Mouse (Mus musculus) kidney, embryonic 16.5 days (tissue): Measurements from ENCODE around the gene Dock10. TPM values are rescaled to one million over a fixed set of nuclear protein-coding genes. Genes with fewer than 3 reads are reported as not detected.

ENCODE experiments used
- ATAC-seq: fragments of 200-750 bp; cut with Nextera tagmentation; 2 replicates; pipeline ENCODE4 v1.8.0; 2017; ENCODE audit warnings: moderate TSS enrichment; ENCODE audit not compliant: low FRiP score, low TSS enrichment
- H3K27ac ChIP-seq: fragments of 300-500 bp; sonication (generic); 2 replicates; pipeline ENCODE4 v1.5.1; 2014; ENCODE audit warnings: low read length
- H3K27me3 ChIP-seq: fragments of 300-500 bp; sonication (generic); 2 replicates; pipeline ENCODE4 v1.6.1; 2014; ENCODE audit warnings: low read length, control low read depth, mixed read lengths; ENCODE audit not compliant: insufficient read depth
- H3K36me3 ChIP-seq: fragments of 300-500 bp; sonication (generic); 2 replicates; pipeline ENCODE4 v1.6.1; 2014; ENCODE audit warnings: low read length, control low read depth, mixed read lengths; ENCODE audit not compliant: insufficient read depth
- H3K4me1 ChIP-seq: fragments of 300-500 bp; sonication (generic); 2 replicates; pipeline ENCODE4 v1.6.1; 2014; ENCODE audit warnings: low read length, control low read depth, mixed read lengths; ENCODE audit not compliant: insufficient read depth
- H3K4me2 ChIP-seq: fragments of 300-500 bp; sonication (generic); replicated peaks from 2 replicates; pipeline ENCODE4 v1.6.1; 2014; ENCODE audit warnings: low read depth, low read length
- H3K4me3 ChIP-seq: fragments of 300-500 bp; sonication (generic); 2 replicates; pipeline ENCODE4 v1.5.1; 2014; ENCODE audit warnings: mild to moderate bottlenecking, low read length
- H3K9ac ChIP-seq: fragments of 300-500 bp; sonication (generic); replicated peaks from 2 replicates; pipeline ENCODE4 v1.6.1; 2014; ENCODE audit warnings: low read length
- H3K9me3 ChIP-seq: fragments of 300-500 bp; sonication (generic); 2 replicates; pipeline ENCODE4 v1.6.1; 2016; ENCODE audit warnings: low read length, control low read depth
- WGBS: fragments of 180-500 bp; shearing (Covaris S2); extraction: QIAGEN DNeasy Blood & Tissue Kit; methylation state at CpG from one replicate; pipeline ENCODE4 v1.1.7; 2014; 5-methylcytosine and 5-hydroxymethylcytosine counted together
- polyA plus RNA-seq: library from polyadenylated mRNA; unstranded; fragments of >200 nt; fragmentation: Nextera tagmentation; extraction: Ambion mirVana; gene quantifications from 2 replicates; pipeline ENCODE4 v1.2.1, GENCODE M21; 2015

Gene Dock10
- polyA plus RNA-seq, 1 experiment from 2014 or later: 3.7 TPM

GRCm38 (mm10) chr1:80665161-80665560 is 93.2 kb downstream of the Dock10 start:
- Histone ChIP-seq H3K27ac (no peak overlapping the region), H3K36me3 (no peaks in the 10 kb centered on the region), H3K4me3 (no peak overlapping the region), H3K9ac (no peak overlapping the region), H3K4me2 (no peak overlapping the region), H3K27me3 (no peaks in the 10 kb centered on the region), H3K9me3 (no peaks in the 10 kb centered on the region), H3K4me1 (no peaks in the 10 kb centered on the region)
- 80% methylated on average over 6 of the region's 6 CpGs for WGBS
- ATAC-seq: no peak

- Histone ChIP-seq H3K9ac (no peak overlapping the region), H3K27me3 (no peaks in the 10 kb centered on the region), H3K4me2 (no peak overlapping the region), H3K4me3 (no peak overlapping the region), H3K4me1 (no peaks in the 10 kb centered on the region), H3K36me3 (no peaks in the 10 kb centered on the region), H3K27ac (no peak overlapping the region), H3K9me3 (no peaks in the 10 kb centered on the region)
- 83% methylated on average over 11 of the region's 11 CpGs for WGBS
- ATAC-seq: no peak
These were observed 96.6 kb downstream of the Dock10 start for GRCm38 (mm10) chr1:80661506-80662402.

GRCm38 (mm10) chr1:80659465-80660245 is 98.7 kb downstream of the Dock10 start:
- no peaks in the 10 kb centered on the region for H3K9me3 ChIP-seq
- no peaks in the 10 kb centered on the region for H3K4me1 ChIP-seq
- ATAC-seq: no peak

GRCm38 (mm10) chr1:80656389-80656788 is 101.9 kb downstream of the Dock10 start:
- ATAC-seq: peak; percentile 42; the same call in 1 of the 2 replicates

More at GRCm38 (mm10) chr1:80659465-80660245, 98.7 kb downstream of the Dock10 start:
- no peaks in the 10 kb centered on the region for H3K36me3 ChIP-seq
- H3K4me2 ChIP-seq: no peak overlapping the region
- 77% methylated on average over 6 of the region's 6 CpGs for WGBS
- no peak overlapping the region for H3K4me3 ChIP-seq
- no peaks in the 10 kb centered on the region for H3K27me3 ChIP-seq
- no peak overlapping the region for H3K27ac ChIP-seq
- H3K9ac ChIP-seq: no peak overlapping the region

GRCm38 (mm10) chr1:80655854-80656253 is 102.5 kb downstream of the Dock10 start:
- 64% methylated on average over 1 of the region's 1 CpGs for WGBS
- Histone ChIP-seq H3K4me3 (no peak overlapping the region), H3K9me3 (no peaks in the 10 kb centered on the region), H3K36me3 (no peaks in the 10 kb centered on the region), H3K4me1 (0 out of 2 replicates have a peak, but pooled peaks cover 3% of the 10 kb centered on the region), H3K9ac (no peak overlapping the region), H3K27me3 (no peaks in the 10 kb centered on the region), H3K4me2 (no peak overlapping the region), H3K27ac (no peak overlapping the region)
- no peak for ATAC-seq

More at GRCm38 (mm10) chr1:80656389-80656788, 101.9 kb downstream of the Dock10 start:
- Histone ChIP-seq H3K4me1 (0 out of 2 replicates have a peak, but pooled peaks cover 3% of the 10 kb centered on the region), H3K4me3 (no peak overlapping the region), H3K36me3 (no peaks in the 10 kb centered on the region), H3K27ac (no peak overlapping the region), H3K4me2 (no peak overlapping the region), H3K27me3 (no peaks in the 10 kb centered on the region), H3K9me3 (no peaks in the 10 kb centered on the region), H3K9ac (no peak overlapping the region)
- WGBS: 50% methylated on average over 2 of the region's 2 CpGs

- 88% methylated on average over 4 of the region's 4 CpGs for WGBS
These were observed 103.1 kb downstream of the Dock10 start for GRCm38 (mm10) chr1:80655195-80655594.

GRCm38 (mm10) chr1:80654177-80654576 is 104.2 kb downstream of the Dock10 start:
- no peaks in the 10 kb centered on the region for H3K9me3 ChIP-seq
- no peak overlapping the region for H3K4me3 ChIP-seq
- WGBS: 94% methylated on average over 1 of the region's 1 CpGs
- H3K27me3 ChIP-seq: no peaks in the 10 kb centered on the region
- H3K9ac ChIP-seq: no peak overlapping the region
- no peak for ATAC-seq
- H3K4me2 ChIP-seq: no peak overlapping the region
- 0 out of 2 replicates have a peak, but pooled peaks cover 3% of the 10 kb centered on the region for H3K4me1 ChIP-seq
- no peak overlapping the region for H3K27ac ChIP-seq
- no peaks in the 10 kb centered on the region for H3K36me3 ChIP-seq

More at GRCm38 (mm10) chr1:80655195-80655594, 103.1 kb downstream of the Dock10 start:
- H3K36me3 ChIP-seq: no peaks in the 10 kb centered on the region
- no peaks in the 10 kb centered on the region for H3K27me3 ChIP-seq
- H3K4me3 ChIP-seq: no peak overlapping the region
- no peak for ATAC-seq
- H3K9me3 ChIP-seq: no peaks in the 10 kb centered on the region
- H3K4me2 ChIP-seq: no peak overlapping the region
- H3K4me1 ChIP-seq: 0 out of 2 replicates have a peak, but pooled peaks cover 3% of the 10 kb centered on the region
- H3K9ac ChIP-seq: no peak overlapping the region
- H3K27ac ChIP-seq: no peak overlapping the region

- Histone ChIP-seq H3K36me3 (no peaks in the 10 kb centered on the region), H3K9me3 (no peaks in the 10 kb centered on the region), H3K4me3 (no peak overlapping the region), H3K4me1 (0 out of 2 replicates have a peak, but pooled peaks cover 3% of the 10 kb centered on the region), H3K9ac (no peak overlapping the region), H3K4me2 (no peak overlapping the region), H3K27ac (no peak overlapping the region), H3K27me3 (no peaks in the 10 kb centered on the region)
- no peak for ATAC-seq
These were observed 105.5 kb downstream of the Dock10 start for GRCm38 (mm10) chr1:80652803-80653202.

GRCm38 (mm10) chr1:80652083-80652482 is 106.2 kb downstream of the Dock10 start:
- ATAC-seq: no peak
- no peak overlapping the region for H3K27ac ChIP-seq

More at GRCm38 (mm10) chr1:80652083-80652482, 106.2 kb downstream of the Dock10 start:
- H3K36me3 ChIP-seq: no peaks in the 10 kb centered on the region
- 0 out of 2 replicates have a peak, but pooled peaks cover 3% of the 10 kb centered on the region for H3K4me1 ChIP-seq
- H3K9ac ChIP-seq: no peak overlapping the region
- no peak overlapping the region for H3K4me2 ChIP-seq
- H3K27me3 ChIP-seq: no peaks in the 10 kb centered on the region
- H3K9me3 ChIP-seq: no peaks in the 10 kb centered on the region
- H3K4me3 ChIP-seq: no peak overlapping the region
- 43% methylated on average over 2 of the region's 2 CpGs for WGBS
